Mouse (Mus musculus) heart, embryonic 14.5 days (tissue): ENCODE data around the gene Gm20390. TPM values are rescaled to one million over a fixed set of nuclear protein-coding genes. Genes with fewer than 3 reads are reported as not detected.

Experiments
- ATAC-seq: fragments of 200-750 bp; cut with Nextera tagmentation; 2 replicates; pipeline ENCODE4 v1.8.0; 2017; ENCODE audit warnings: low read depth, moderate TSS enrichment; ENCODE audit not compliant: insufficient number of reproducible peaks, insufficient read depth, low FRiP score
- H3K27ac ChIP-seq, 2 experiments: fragments of 200-500 bp in 1 of 2; fragments of 300-500 bp in 1 of 2; sonication (generic) in 1 of 2; replicated peaks in 1 of 2; 2 replicates each; pipeline ENCODE4 v1.5.1; 2012 to 2014; ENCODE audit warnings: low read depth in 2 of 2, low read length in 2 of 2, control low read depth in 1 of 2, mild to moderate bottlenecking in 1 of 2, mixed read lengths in 1 of 2; ENCODE audit not compliant: control insufficient read depth in 1 of 2, insufficient read depth in 1 of 2
- H3K27me3 ChIP-seq: fragments of 300-500 bp; sonication (generic); 2 replicates; pipeline ENCODE4 v1.6.1; 2014; ENCODE audit warnings: mild to moderate bottlenecking, low read length, control low read depth; ENCODE audit not compliant: control insufficient read depth, insufficient read depth
- H3K36me3 ChIP-seq: fragments of 300-500 bp; sonication (generic); 2 replicates; pipeline ENCODE4 v1.6.1; 2014; ENCODE audit warnings: mild to moderate bottlenecking, control low read depth, low read length, mixed read lengths; ENCODE audit not compliant: control insufficient read depth, insufficient read depth
- H3K4me1 ChIP-seq, 2 experiments: fragments of 200-500 bp in 1 of 2; fragments of 300-500 bp in 1 of 2; sonication (generic) in 1 of 2; 2 replicates each; pipeline ENCODE4 v1.6.1; 2012 to 2014; ENCODE audit warnings: low read length in 2 of 2, control low read depth in 1 of 2, mixed read lengths in 1 of 2; ENCODE audit not compliant: control insufficient read depth in 2 of 2, insufficient read depth in 2 of 2
- H3K4me2 ChIP-seq: fragments of 300-500 bp; sonication (generic); 2 replicates; pipeline ENCODE4 v1.6.1; 2014; ENCODE audit warnings: mild to moderate bottlenecking, low read length
- H3K4me3 ChIP-seq, 2 experiments: fragments of 200-500 bp in 1 of 2; fragments of 300-500 bp in 1 of 2; sonication (generic) in 1 of 2; 2 replicates each; pipeline ENCODE4 v1.5.1; 2012 to 2014; ENCODE audit warnings: low read length in 2 of 2, mild to moderate bottlenecking in 2 of 2, control low read depth in 1 of 2, low read depth in 1 of 2, moderate library complexity in 1 of 2; ENCODE audit not compliant: control insufficient read depth in 1 of 2, insufficient read depth in 1 of 2
- H3K9ac ChIP-seq: fragments of 300-500 bp; sonication (generic); 2 replicates; pipeline ENCODE4 v1.6.1; 2014; ENCODE audit warnings: mild to moderate bottlenecking, low read length
- H3K9me3 ChIP-seq: fragments of 300-500 bp; sonication (generic); 2 replicates; pipeline ENCODE4 v1.6.1; 2016; ENCODE audit warnings: low read length, control low read depth; ENCODE audit not compliant: control insufficient read depth
- WGBS: fragments of 180-500 bp; shearing (Covaris S2); extraction: QIAGEN DNeasy Blood & Tissue Kit; methylation state at CpG from one replicate; pipeline ENCODE4 v1.1.7; 2014; 5-methylcytosine and 5-hydroxymethylcytosine counted together
- polyA plus RNA-seq: library from polyadenylated mRNA; unstranded; fragments of >200 nt; fragmentation: Nextera tagmentation; extraction: Ambion mirVana; gene quantifications from 2 replicates; pipeline ENCODE4 v1.2.1, GENCODE M21; 2014

Gm20390 gene
- polyA plus RNA-seq, 1 experiment from 2014 or later: 241 TPM

- H3K9me3 ChIP-seq: no peaks in the 10 kb centered on the region
- H3K27ac ChIP-seq: no peak overlapping the region
- H3K4me1 ChIP-seq: peaks cover 3% of the 10 kb centered on the region in 2 experiments; a peak in 2 of 4 replicates
- H3K27me3 ChIP-seq: no peaks in the 10 kb centered on the region
- no peak overlapping the region for H3K4me3 ChIP-seq
- peaks cover 77% of the 10 kb centered on the region for H3K36me3 ChIP-seq
- ATAC-seq: no peak
- WGBS: 88% methylated on average over 4 of the region's 4 CpGs
- no peak overlapping the region for H3K9ac ChIP-seq
- no peak overlapping the region for H3K4me2 ChIP-seq
These were observed 5.1 kb downstream of the Gm20390 start for GRCm38 (mm10) chr11:93963013-93963412.

- Histone ChIP-seq H3K36me3 (peaks cover 82% of the 10 kb centered on the region), H3K9ac (no peak overlapping the region)
These were observed 6.6 kb downstream of the Gm20390 start for GRCm38 (mm10) chr11:93961482-93961881.

GRCm38 (mm10) chr11:93957746-93958145, 10.3 kb downstream of the Gm20390 start:
- H3K4me1 ChIP-seq: peaks cover 13 to 19% of the 10 kb centered on the region in 2 experiments
- no peak overlapping the region for H3K27ac ChIP-seq
- H3K4me2 ChIP-seq: no peak overlapping the region
- WGBS: 69% methylated on average over 4 of the region's 4 CpGs
- H3K9ac ChIP-seq: no peak overlapping the region
- no peak overlapping the region for H3K4me3 ChIP-seq
- no peak for ATAC-seq
- H3K9me3 ChIP-seq: no peaks in the 10 kb centered on the region
- H3K27me3 ChIP-seq: no peaks in the 10 kb centered on the region
- peaks cover 64% of the 10 kb centered on the region for H3K36me3 ChIP-seq

More at GRCm38 (mm10) chr11:93961482-93961881, 6.6 kb downstream of the Gm20390 start:
- no peak for ATAC-seq
- WGBS: 88% methylated on average over 6 of the region's 6 CpGs
- H3K9me3 ChIP-seq: no peaks in the 10 kb centered on the region
- no peaks in the 10 kb centered on the region for H3K27me3 ChIP-seq
- no peak overlapping the region for H3K27ac ChIP-seq
- H3K4me2 ChIP-seq: no peak overlapping the region
- H3K4me3 ChIP-seq: no peak overlapping the region
- peaks cover 2% of the 10 kb centered on the region in 2 experiments; a peak in 3 of 4 replicates for H3K4me1 ChIP-seq

GRCm38 (mm10) chr11:93957031-93957555, 11.0 kb downstream of the Gm20390 start:
- Histone ChIP-seq H3K4me3 (no peak overlapping the region), H3K4me2 (no peak overlapping the region), H3K27me3 (no peaks in the 10 kb centered on the region), H3K9ac (no peak overlapping the region), H3K4me1 (peaks cover 15 to 23% of the 10 kb centered on the region in 2 experiments), H3K27ac (no peak overlapping the region; a peak in 1 of 4 replicates), H3K9me3 (no peaks in the 10 kb centered on the region), H3K36me3 (peaks cover 64% of the 10 kb centered on the region)
- ATAC-seq: no peak
- 89% methylated on average over 2 of the region's 2 CpGs for WGBS

- peak within 1 kb of the TSS; percentile 80 for H3K9ac ChIP-seq
- H3K36me3 ChIP-seq: peaks cover 66% of the 10 kb centered on the region
- ATAC-seq: no peak
- peaks cover 15 to 23% of the 10 kb centered on the region in 2 experiments for H3K4me1 ChIP-seq
- 0% methylated on average over 6 of the region's 6 CpGs for WGBS
- peak within 1 kb of the TSS; percentile 73 for H3K4me2 ChIP-seq
- H3K9me3 ChIP-seq: no peaks in the 10 kb centered on the region
- H3K27me3 ChIP-seq: no peaks in the 10 kb centered on the region
- H3K4me3 ChIP-seq: peak within 1 kb of the TSS; percentile 59 to 74
- peak within 1 kb of the TSS; percentile 88 to 94 for H3K27ac ChIP-seq
These were observed 11.9 kb downstream of the Gm20390 start, which contains the start of gene Nme2 for GRCm38 (mm10) chr11:93956159-93956558. Nme2 (minus strand) TSS chr11:93956259.

GRCm38 (mm10) chr11:93955256-93956150, 12.6 kb downstream of the Gm20390 start:
- H3K27me3 ChIP-seq: no peaks in the 10 kb centered on the region
- H3K27ac ChIP-seq: peak overlapping the region; percentile 88 to 94
- peaks cover 66% of the 10 kb centered on the region for H3K36me3 ChIP-seq
- peak; percentile 96 for ATAC-seq
- peak overlapping the region; percentile 59 to 74 for H3K4me3 ChIP-seq
- peaks cover 15 to 23% of the 10 kb centered on the region in 2 experiments for H3K4me1 ChIP-seq
- WGBS: under 1% methylated on average over 62 of the region's 67 CpGs
- peak overlapping the region; percentile 80 for H3K9ac ChIP-seq
- H3K4me2 ChIP-seq: peak overlapping the region; percentile 73
- no peaks in the 10 kb centered on the region for H3K9me3 ChIP-seq

GRCm38 (mm10) chr11:93954738-93955255, 13.3 kb downstream of the Gm20390 start:
- Histone ChIP-seq H3K4me1 (peaks cover 15 to 23% of the 10 kb centered on the region in 2 experiments), H3K9ac (peak overlapping the region; percentile 80), H3K4me3 (peak overlapping the region; percentile 59 to 74), H3K9me3 (no peaks in the 10 kb centered on the region), H3K27me3 (no peaks in the 10 kb centered on the region), H3K36me3 (peaks cover 67% of the 10 kb centered on the region), H3K4me2 (peak overlapping the region; percentile 73), H3K27ac (peak overlapping the region; percentile 88 to 94)
- peak; percentile 56 for ATAC-seq
- WGBS: 33% methylated on average over 13 of the region's 13 CpGs
